Mouse (Mus musculus) gastrocnemius, adult 2 months (tissue): Measurements from ENCODE around the gene Faf1. TPM values are rescaled to one million over a fixed set of nuclear protein-coding genes. Genes with fewer than 3 reads are reported as not detected.
A peak's percentile ranks its signal among the peaks of the same experiment; 100 is the strongest.

ENCODE experiments used
- DNase-seq: peaks from one replicate; pipeline ENCODE4 v3.0.0; 2022
- H3K27ac ChIP-seq: fragments of 200-600 bp; 2 replicates; pipeline ENCODE4 v1.8.1; 2022; ENCODE audit warnings: mild to moderate bottlenecking
- H3K4me3 ChIP-seq: fragments of 200-600 bp; 2 replicates; pipeline ENCODE4 v1.8.1; 2022; ENCODE audit warnings: mild to moderate bottlenecking, moderate library complexity
- CTCF ChIP-seq: fragments of 200-600 bp; IDR thresholded peaks from 2 replicates; pipeline ENCODE4 v1.8.1; 2022; ENCODE audit warnings: antibody characterized with exemption, mild to moderate bottlenecking, moderate library complexity
- intact Hi-C: fragments of 180-260 bp; cut with DNase I; formaldehyde crosslinking; loops from one replicate; pipeline ENCODE4 v1.15.1; 2025
- total RNA-seq, 2 experiments: library from RNA; stranded (reverse); gene quantifications; 2 replicates each; pipeline ENCODE4 v1.2.3; 2021

Gene Faf1
- total RNA-seq, 2 experiments from 2014 or later, result 40.7 to 45.6 TPM

GRCm38 (mm10) chr4:109929058-109929457 lies 252.7 kb downstream of the Faf1 start:
- Histone ChIP-seq H3K27ac (no peak overlapping the region), H3K4me3 (no peak overlapping the region)
- intact Hi-C loops, result no loop called here
- TF ChIP-seq CTCF, result no peak
- DNase-seq, result no peak

DNA sequence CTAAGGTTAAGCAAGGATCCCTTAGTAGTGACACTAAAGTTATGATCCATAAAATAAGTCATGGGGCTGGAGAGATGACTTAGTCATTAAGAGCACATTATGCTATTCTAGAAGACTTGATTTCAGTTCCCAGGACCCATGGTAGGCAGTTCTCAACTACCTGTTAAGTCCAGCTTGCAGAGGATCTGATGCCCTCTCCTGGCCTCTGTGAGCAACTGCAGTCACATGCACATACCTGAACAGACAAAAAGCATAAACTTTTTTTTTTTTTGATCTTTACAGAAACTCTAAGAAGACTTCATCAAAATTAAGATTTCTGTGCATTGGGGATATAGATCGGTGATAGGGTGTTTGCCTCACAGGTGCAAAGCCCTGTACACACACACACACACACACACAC lies 254.1 kb downstream of the Faf1 start:
- peak; percentile 45 for TF ChIP-seq CTCF
- DNase-seq, result no peak
- H3K4me3 ChIP-seq, result no peak overlapping the region
- H3K27ac ChIP-seq, result no peak overlapping the region
- intact Hi-C loops, result no loop called here

GRCm38 (mm10) chr4:109930935-109931334 lies 254.5 kb downstream of the Faf1 start:
- Histone ChIP-seq H3K4me3 (no peak overlapping the region), H3K27ac (no peak overlapping the region)
- TF ChIP-seq CTCF, result no peak
- intact Hi-C loops, result no loop called here
- DNase-seq, result no peak

GRCm38 (mm10) chr4:109936557-109936956 lies 260.2 kb downstream of the Faf1 start:
- DNase-seq, result no peak
- Histone ChIP-seq H3K4me3 (no peak overlapping the region), H3K27ac (no peak overlapping the region)
- no peak for TF ChIP-seq CTCF
- intact Hi-C loops, result no loop called here

DNA sequence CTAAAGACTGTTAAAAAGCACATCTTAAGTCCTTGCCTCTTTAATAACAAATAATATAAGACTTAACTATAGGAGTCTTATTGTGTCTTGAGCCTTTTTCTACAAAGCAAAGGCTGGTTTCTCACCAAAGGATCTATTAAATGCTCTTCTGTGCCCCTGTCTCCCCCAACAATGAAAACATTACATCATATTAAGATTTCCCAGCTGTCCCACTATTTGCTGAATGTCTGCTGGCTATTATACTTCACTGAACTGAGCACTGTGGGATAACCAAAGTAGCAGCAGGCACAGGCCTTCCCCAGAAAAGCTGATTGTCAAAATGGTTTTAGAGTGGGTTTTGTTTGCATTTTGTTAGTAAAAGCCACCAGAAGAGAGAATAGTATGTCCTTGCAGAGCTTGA lies 262.9 kb downstream of the Faf1 start:
- H3K4me3 ChIP-seq, result no peak overlapping the region
- no peak overlapping the region for H3K27ac ChIP-seq
- no peak for TF ChIP-seq CTCF
- intact Hi-C loops, result no loop called here
- no peak for DNase-seq

- intact Hi-C loops, result no loop called here
Measured at GRCm38 (mm10) chr4:109945554-109945953, 269.2 kb downstream of the Faf1 start.

GRCm38 (mm10) chr4:109949307-109949706 lies 272.9 kb downstream of the Faf1 start:
- intact Hi-C loops, result no loop called here
- DNase-seq, result no peak
- Histone ChIP-seq H3K4me3 (no peak overlapping the region), H3K27ac (no peak overlapping the region)
- no peak for TF ChIP-seq CTCF

More at GRCm38 (mm10) chr4:109945554-109945953, 269.2 kb downstream of the Faf1 start:
- DNase-seq, result no peak
- Histone ChIP-seq H3K27ac (no peak overlapping the region), H3K4me3 (no peak overlapping the region)
- TF ChIP-seq CTCF, result no peak

GRCm38 (mm10) chr4:109953509-109953908 lies 277.1 kb downstream of the Faf1 start:
- H3K27ac ChIP-seq, result no peak overlapping the region
- no peak overlapping the region for H3K4me3 ChIP-seq
- intact Hi-C loops, result no loop called here
- no peak for TF ChIP-seq CTCF
- DNase-seq, result no peak

DNA sequence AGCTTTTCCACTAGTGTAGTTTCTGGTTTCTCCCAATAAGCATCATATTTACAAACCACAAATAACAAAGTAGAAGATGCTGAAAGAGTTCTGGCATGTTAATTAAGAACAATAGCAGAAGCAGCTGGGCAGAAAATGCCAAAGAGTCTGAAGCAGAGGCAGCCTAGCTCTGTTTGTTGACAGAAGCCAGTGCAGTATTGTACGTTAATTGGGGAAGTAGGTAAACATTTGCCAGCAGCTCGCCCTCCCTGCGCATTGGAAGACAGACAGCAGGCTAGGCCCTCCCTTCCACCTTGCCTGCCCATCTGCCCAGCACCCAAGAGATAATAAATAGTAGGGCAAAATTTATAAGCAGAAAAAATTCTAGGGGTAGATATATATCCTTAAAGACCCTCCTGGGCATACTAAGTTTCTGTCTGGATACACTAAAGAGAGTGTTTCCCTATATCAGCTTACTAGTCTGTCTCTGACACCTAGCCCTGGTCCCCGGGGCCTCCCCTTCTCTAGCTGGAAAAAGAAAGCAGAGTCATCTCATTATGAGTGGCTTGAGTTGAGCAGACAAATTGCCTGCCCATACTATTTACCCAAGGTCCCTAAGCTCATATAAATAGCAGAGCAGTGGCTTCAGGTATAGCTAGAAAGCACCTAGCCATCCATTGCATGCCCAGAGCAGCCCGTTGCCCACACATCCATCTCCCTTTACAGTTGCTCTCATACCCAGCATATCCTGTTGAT lies 284.0 kb downstream of the Faf1 start:
- intact Hi-C loops, result no loop called here
- Histone ChIP-seq H3K27ac (no peak overlapping the region), H3K4me3 (no peak overlapping the region)
- TF ChIP-seq CTCF, result no peak
- DNase-seq, result no peak

DNA sequence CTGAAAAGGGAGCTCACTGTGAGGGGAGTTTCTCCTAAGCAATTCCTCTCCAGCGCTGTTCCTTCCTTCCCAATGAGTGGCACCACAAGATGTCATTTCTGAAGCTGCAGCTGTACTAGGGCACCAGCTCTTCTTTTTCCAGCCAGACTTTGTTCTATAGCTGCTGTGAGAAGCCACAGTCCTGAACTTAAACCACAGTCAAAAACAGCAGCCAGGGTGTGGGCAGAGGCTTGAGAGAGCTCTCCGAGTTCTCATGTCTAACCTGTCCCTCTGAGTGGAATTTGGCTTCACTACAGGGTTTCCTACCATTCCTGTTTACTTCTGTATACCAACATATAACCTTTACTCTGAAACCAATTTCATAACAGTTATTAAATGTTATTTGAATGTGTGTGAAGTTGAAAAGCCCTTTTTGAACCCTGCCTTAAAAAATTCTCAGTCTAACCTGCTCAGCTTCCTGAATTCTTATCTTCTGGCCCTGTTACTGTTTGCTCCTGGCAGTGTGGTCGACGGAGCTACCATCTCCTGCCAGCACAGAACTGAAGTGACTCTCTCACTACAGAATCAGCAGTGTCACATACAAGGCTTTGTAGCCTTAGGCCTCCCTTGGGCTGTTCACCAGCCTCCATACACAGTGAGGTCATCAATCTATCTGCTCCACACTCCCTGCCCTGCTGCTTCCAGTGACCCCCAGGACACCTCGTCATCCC lies 287.3 kb downstream of the Faf1 start:
- Histone ChIP-seq H3K4me3 (no peak overlapping the region), H3K27ac (no peak overlapping the region)
- DNase-seq, result no peak
- no peak for TF ChIP-seq CTCF
- intact Hi-C loops, result no loop called here

DNA sequence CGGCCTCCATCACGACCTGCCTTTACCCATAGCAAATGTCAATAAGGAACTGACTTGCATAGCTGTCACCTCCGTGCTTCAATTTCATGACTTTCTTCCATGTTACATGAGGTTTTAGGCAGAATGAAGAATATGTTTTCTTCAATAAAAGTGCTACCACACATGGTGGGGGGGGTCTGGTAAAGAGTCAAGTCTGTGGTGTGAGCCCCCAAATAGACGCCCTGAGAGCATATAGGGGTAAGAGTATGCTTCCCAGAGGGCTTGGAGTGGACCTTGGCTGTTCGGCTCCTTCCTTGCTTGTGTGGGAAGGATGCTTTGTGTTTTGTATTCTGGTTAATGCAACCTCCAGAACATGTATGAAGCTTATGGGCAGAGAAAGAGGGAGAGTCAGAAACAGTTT lies 293.2 kb downstream of the Faf1 start:
- H3K4me3 ChIP-seq, result no peak overlapping the region
- TF ChIP-seq CTCF, result no peak
- no peak for DNase-seq
- intact Hi-C loops, result no loop called here
- H3K27ac ChIP-seq, result no peak overlapping the region

DNA sequence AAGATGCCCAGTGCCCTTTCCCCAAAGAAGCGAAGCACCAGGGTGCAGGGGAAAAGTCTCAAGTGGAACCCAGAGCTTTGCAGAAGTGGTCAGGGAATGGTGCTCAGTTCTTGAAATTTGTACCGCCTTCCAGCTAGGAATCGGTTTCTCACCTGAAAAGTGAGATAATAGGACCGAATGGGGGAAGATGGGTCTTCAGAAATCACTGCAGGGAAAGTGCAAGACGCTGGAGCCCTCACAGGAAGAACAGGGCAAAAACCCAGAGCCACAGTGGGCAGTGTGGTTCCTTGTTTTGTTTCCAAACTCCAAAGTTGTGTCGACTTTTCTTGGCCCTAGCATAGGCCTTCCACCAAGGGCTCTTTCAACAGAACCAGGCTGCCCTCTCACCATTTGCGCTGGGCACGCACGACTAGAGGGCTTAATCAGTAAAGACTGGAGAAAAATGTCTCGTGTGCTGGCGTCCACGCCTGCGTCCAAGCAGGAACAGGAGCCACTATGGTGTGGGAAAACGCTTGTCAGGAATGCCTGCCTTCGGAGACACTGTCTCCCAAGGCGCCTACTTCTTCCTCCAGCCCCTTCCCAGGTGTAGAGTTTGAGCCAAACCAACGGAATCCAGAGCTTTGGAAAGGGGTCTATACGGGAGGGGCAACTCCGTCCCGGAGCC lies 297.7 kb downstream of the Faf1 start:
- DNase-seq, result no peak
- no peak overlapping the region for H3K4me3 ChIP-seq
- intact Hi-C loops, result no loop called here
- no peak for TF ChIP-seq CTCF
- H3K27ac ChIP-seq, result no peak overlapping the region

- TF ChIP-seq CTCF, result no peak
- H3K27ac ChIP-seq, result no peak overlapping the region
- no peak overlapping the region for H3K4me3 ChIP-seq
- no peak for DNase-seq
- intact Hi-C loops, result no loop called here
Measured at GRCm38 (mm10) chr4:109974655-109975380, 298.4 kb downstream of the Faf1 start.
